Mouse (Mus musculus) midbrain, postnatal 0 days (tissue): Measurements from ENCODE around the gene Srgap2. TPM values are rescaled to one million over a fixed set of nuclear protein-coding genes. Genes with fewer than 3 reads are reported as not detected.

ENCODE experiments used
- ATAC-seq: fragments of 200-750 bp; cut with Nextera tagmentation; 2 replicates; pipeline ENCODE4 v1.8.0; 2017; ENCODE audit warnings: moderate number of reproducible peaks, mild to moderate bottlenecking, moderate TSS enrichment, moderate library complexity; ENCODE audit not compliant: low FRiP score
- DNase-seq: peaks from one replicate; pipeline ENCODE4 v3.0.0-alpha.2; 2015; ENCODE audit warnings: low spot score
- H3K27ac ChIP-seq: fragments of 300-500 bp; sonication (generic); 2 replicates; pipeline ENCODE4 v1.5.1; 2014; ENCODE audit warnings: low read depth, mild to moderate bottlenecking, low read length, mixed read lengths
- H3K27me3 ChIP-seq: fragments of 300-500 bp; sonication (generic); 2 replicates; pipeline ENCODE4 v1.6.1; 2014; ENCODE audit warnings: low read length, control low read depth, mixed read lengths; ENCODE audit not compliant: insufficient read depth
- H3K36me3 ChIP-seq: fragments of 300-500 bp; sonication (generic); 2 replicates; pipeline ENCODE4 v1.6.1; 2014; ENCODE audit warnings: low read length, control low read depth, mixed read lengths; ENCODE audit not compliant: insufficient read depth
- H3K4me1 ChIP-seq: fragments of 300-500 bp; sonication (generic); 2 replicates; pipeline ENCODE4 v1.6.1; 2014; ENCODE audit warnings: mild to moderate bottlenecking, control low read depth, antibody characterized with exemption, low read length, mixed read lengths; ENCODE audit not compliant: insufficient read depth
- H3K4me2 ChIP-seq: fragments of 300-500 bp; sonication (generic); 2 replicates; pipeline ENCODE4 v1.6.1; 2014; ENCODE audit warnings: low read depth, mild to moderate bottlenecking, low read length, mixed read lengths; ENCODE audit not compliant: poor library complexity, severe bottlenecking
- H3K4me3 ChIP-seq: fragments of 300-500 bp; sonication (generic); 2 replicates; pipeline ENCODE4 v1.5.1; 2014; ENCODE audit warnings: low read depth, mild to moderate bottlenecking, low read length, moderate library complexity
- H3K9ac ChIP-seq: fragments of 300-500 bp; sonication (generic); replicated peaks from 2 replicates; pipeline ENCODE4 v1.6.1; 2014; ENCODE audit warnings: mild to moderate bottlenecking, low read length, moderate library complexity, mixed read lengths; ENCODE audit not compliant: poor library complexity, severe bottlenecking
- H3K9me3 ChIP-seq: fragments of 300-500 bp; sonication (generic); 2 replicates; pipeline ENCODE4 v1.6.1; 2016; ENCODE audit warnings: low read length, control low read depth
- CTCF ChIP-seq: IDR thresholded peaks from 2 replicates; pipeline ENCODE4 v1.5.1; 2016; ENCODE audit warnings: antibody characterized with exemption, mild to moderate bottlenecking
- WGBS: fragments of 180-500 bp; shearing (Covaris S2); extraction: QIAGEN DNeasy Blood & Tissue Kit; methylation state at CpG from one replicate; pipeline ENCODE4 v1.1.7; 2014; 5-methylcytosine and 5-hydroxymethylcytosine counted together
- polyA plus RNA-seq: library from polyadenylated mRNA; unstranded; fragments of >200 nt; fragmentation: Nextera tagmentation; extraction: Ambion mirVana; gene quantifications from 2 replicates; pipeline ENCODE4 v1.2.1, GENCODE M21; 2015
- total RNA-seq: library from RNA; depleted of rRNA; stranded (reverse); fragments of >200 nt; gene quantifications from 2 replicates; pipeline ENCODE4 v1.2.3, GENCODE M21; 2014

Gene Srgap2
- total and polyA plus RNA-seq, 2 experiments from 2014 or later: 26.9 to 76.1 TPM

- no peaks in the 10 kb centered on the region for H3K27me3 ChIP-seq
Measured at GRCm38 (mm10) chr1:131560500-131560899, 33.3 kb upstream of the Srgap2 start.

GRCm38 (mm10) chr1:131555042-131555812 lies 28.1 kb upstream of the Srgap2 start:
- WGBS: 0% methylated on average over 13 of the region's 13 CpGs
- no peaks in the 10 kb centered on the region for H3K9me3 ChIP-seq

More at GRCm38 (mm10) chr1:131560500-131560899, 33.3 kb upstream of the Srgap2 start:
- DNase-seq (no peak), ATAC-seq (no peak)
- Histone ChIP-seq H3K27ac (no peak overlapping the region), H3K4me3 (no peak overlapping the region), H3K4me1 (no peaks in the 10 kb centered on the region), H3K36me3 (no peaks in the 10 kb centered on the region), H3K9me3 (no peaks in the 10 kb centered on the region), H3K4me2 (no peak overlapping the region), H3K9ac (no peak overlapping the region)
- TF ChIP-seq CTCF: no peak

GRCm38 (mm10) chr1:131553428-131553827 lies 26.3 kb upstream of the Srgap2 start:
- TF ChIP-seq CTCF: no peak
- Histone ChIP-seq H3K4me3 (no peak overlapping the region), H3K27ac (no peak overlapping the region), H3K36me3 (no peaks in the 10 kb centered on the region), H3K4me2 (no peak overlapping the region), H3K9ac (no peak overlapping the region), H3K9me3 (no peaks in the 10 kb centered on the region), H3K4me1 (0 out of 2 replicates have a peak, but pooled peaks cover 3% of the 10 kb centered on the region), H3K27me3 (no peaks in the 10 kb centered on the region)
- no peak for ATAC-seq
- no peak for DNase-seq

More at GRCm38 (mm10) chr1:131555042-131555812, 28.1 kb upstream of the Srgap2 start:
- TF ChIP-seq CTCF: peak; percentile 98
- no peaks in the 10 kb centered on the region for H3K27me3 ChIP-seq
- peak; percentile 95 for ATAC-seq
- H3K36me3 ChIP-seq: no peaks in the 10 kb centered on the region
- H3K4me1 ChIP-seq: 0 out of 2 replicates have a peak, but pooled peaks cover 3% of the 10 kb centered on the region
- H3K4me3 ChIP-seq: no peak overlapping the region
- peak; percentile 95 for DNase-seq
- H3K27ac ChIP-seq: peak overlapping the region; percentile 84
- H3K9ac ChIP-seq: peak overlapping the region; percentile 61
- H3K4me2 ChIP-seq: peak overlapping the region; percentile 35

- no peaks in the 10 kb centered on the region for H3K36me3 ChIP-seq
- H3K4me3 ChIP-seq: no peak overlapping the region
- no peaks in the 10 kb centered on the region for H3K27me3 ChIP-seq
- no peak overlapping the region for H3K9ac ChIP-seq
- ATAC-seq: no peak
- H3K27ac ChIP-seq: no peak overlapping the region
- 0 out of 2 replicates have a peak, but pooled peaks cover 3% of the 10 kb centered on the region for H3K4me1 ChIP-seq
- DNase-seq: no peak
- WGBS: 90% methylated on average over 2 of the region's 2 CpGs
- no peak for TF ChIP-seq CTCF
- no peak overlapping the region for H3K4me2 ChIP-seq
- no peaks in the 10 kb centered on the region for H3K9me3 ChIP-seq
Measured at GRCm38 (mm10) chr1:131551956-131552355, 24.8 kb upstream of the Srgap2 start.

- ATAC-seq (0 out of 2 replicates have a peak, but pooled peaks have one; percentile 49), DNase-seq (peak; percentile 86)
- peak; percentile 85 for TF ChIP-seq CTCF
- H3K4me2 ChIP-seq: no peak overlapping the region
- H3K36me3 ChIP-seq: no peaks in the 10 kb centered on the region
- H3K27ac ChIP-seq: no peak overlapping the region
- H3K9me3 ChIP-seq: no peaks in the 10 kb centered on the region
- 28% methylated on average over 8 of the region's 8 CpGs for WGBS
- no peaks in the 10 kb centered on the region for H3K4me1 ChIP-seq
- H3K4me3 ChIP-seq: no peak overlapping the region
- H3K9ac ChIP-seq: no peak overlapping the region
- H3K27me3 ChIP-seq: no peaks in the 10 kb centered on the region
Measured at GRCm38 (mm10) chr1:131548494-131549365, 21.6 kb upstream of the Srgap2 start.
